Mouse (Mus musculus): ENCODE measurements around the gene Gm42957. TPM values are rescaled to one million over a fixed set of nuclear protein-coding genes. Genes with fewer than 3 reads are reported as not detected.
"Not testable (repeated sequence)": the region's sequence is repeated elsewhere in the genome, so short reads cannot be mapped to it uniquely, and the experiment has no call there.

Gm42957 gene
- polyA plus RNA-seq, 1 experiment from 2014 or later, result 0.04 TPM

- no peaks in the 10 kb centered on the region for H3K36me3 ChIP-seq (ENCODE audit: control insufficient read depth, insufficient read depth, low read length)
- 45% methylated on average over 5 of the region's 5 CpGs for WGBS
- DNase-seq (ENCODE audit: low spot score, missing footprints), result no peak
- H3K9me3 ChIP-seq (ENCODE audit: control insufficient read depth, low read length), result no peaks in the 10 kb centered on the region
- ATAC-seq (ENCODE audit: low FRiP score), result no peak
- H3K4me3 ChIP-seq (ENCODE audit: low read depth, low read length), result peak overlapping the region; percentile 90
- peaks cover 4% of the 10 kb centered on the region; the same call in 1 of the 2 replicates for H3K27me3 ChIP-seq (ENCODE audit: control insufficient read depth, insufficient read depth, low read length)
- H3K4me2 ChIP-seq, result peak overlapping the region; percentile 71
- peak overlapping the region; percentile 88 for H3K9ac ChIP-seq (ENCODE audit: low read length)
- no peak overlapping the region for H3K27ac ChIP-seq (ENCODE audit: low read depth, low read length)
- H3K4me1 ChIP-seq (ENCODE audit: control insufficient read depth, insufficient read depth, low read length), result peaks cover 28% of the 10 kb centered on the region
Observed at GRCm38 (mm10) chr3:96603311-96603710, 32.0 kb upstream of the Gm42957 start.

- H3K27ac ChIP-seq (ENCODE audit: low read depth, low read length); H3K27me3 ChIP-seq (ENCODE audit: control insufficient read depth, insufficient read depth, low read length); DNase-seq (ENCODE audit: low spot score, missing footprints); H3K4me2 ChIP-seq; H3K9ac ChIP-seq (ENCODE audit: low read length); ATAC-seq (ENCODE audit: low FRiP score); H3K9me3 ChIP-seq (ENCODE audit: control insufficient read depth, low read length); H3K4me3 ChIP-seq (ENCODE audit: low read depth, low read length); H3K36me3 ChIP-seq (ENCODE audit: control insufficient read depth, insufficient read depth, low read length): not testable (repeated sequence)
- peaks cover 17% of the 10 kb centered on the region for H3K4me1 ChIP-seq (ENCODE audit: control insufficient read depth, insufficient read depth, low read length)
- WGBS, result 89% methylated on average over 3 of the region's 4 CpGs
Observed at GRCm38 (mm10) chr3:96606007-96606406, 29.3 kb upstream of the Gm42957 start.

GRCm38 (mm10) chr3:96606618-96607017 lies 28.7 kb upstream of the Gm42957 start:
- Histone ChIP-seq H3K36me3 (ENCODE audit: control insufficient read depth, insufficient read depth, low read length) (no peaks in the 10 kb centered on the region), H3K27me3 (ENCODE audit: control insufficient read depth, insufficient read depth, low read length) (no peaks in the 10 kb centered on the region), H3K4me1 (ENCODE audit: control insufficient read depth, insufficient read depth, low read length) (peaks cover 17% of the 10 kb centered on the region), H3K4me2 (no peak overlapping the region), H3K9ac (ENCODE audit: low read length) (no peak overlapping the region), H3K4me3 (ENCODE audit: low read depth, low read length) (no peak overlapping the region), H3K9me3 (ENCODE audit: control insufficient read depth, low read length) (no peaks in the 10 kb centered on the region), H3K27ac (ENCODE audit: low read depth, low read length) (no peak overlapping the region)
- ATAC-seq (ENCODE audit: low FRiP score) (no peak), DNase-seq (ENCODE audit: low spot score, missing footprints) (no peak)
- 88% methylated on average over 4 of the region's 4 CpGs for WGBS

- Histone ChIP-seq H3K9ac (ENCODE audit: low read length) (no peak overlapping the region), H3K27ac (ENCODE audit: low read depth, low read length) (no peak overlapping the region), H3K9me3 (ENCODE audit: control insufficient read depth, low read length) (no peaks in the 10 kb centered on the region), H3K36me3 (ENCODE audit: control insufficient read depth, insufficient read depth, low read length) (peaks cover 8% of the 10 kb centered on the region; the same call in 1 of the 2 replicates), H3K27me3 (ENCODE audit: control insufficient read depth, insufficient read depth, low read length) (no peaks in the 10 kb centered on the region), H3K4me2 (no peak overlapping the region), H3K4me3 (ENCODE audit: low read depth, low read length) (no peak overlapping the region), H3K4me1 (ENCODE audit: control insufficient read depth, insufficient read depth, low read length) (no peaks in the 10 kb centered on the region)
- no peak for ATAC-seq (ENCODE audit: low FRiP score)
- 96% methylated on average over 3 of the region's 3 CpGs for WGBS
- DNase-seq (ENCODE audit: low spot score, missing footprints), result no peak
Observed at GRCm38 (mm10) chr3:96617941-96618340, 17.3 kb upstream of the Gm42957 start.

GRCm38 (mm10) chr3:96623201-96623600 lies 12.1 kb upstream of the Gm42957 start:
- no peak overlapping the region for H3K4me2 ChIP-seq
- 90% methylated on average over 4 of the region's 4 CpGs for WGBS
- no peak overlapping the region for H3K4me3 ChIP-seq (ENCODE audit: low read depth, low read length)
- H3K4me1 ChIP-seq (ENCODE audit: control insufficient read depth, insufficient read depth, low read length), result no peaks in the 10 kb centered on the region
- H3K9ac ChIP-seq (ENCODE audit: low read length), result no peak overlapping the region
- no peak for ATAC-seq (ENCODE audit: low FRiP score)
- no peaks in the 10 kb centered on the region for H3K9me3 ChIP-seq (ENCODE audit: control insufficient read depth, low read length)
- H3K27ac ChIP-seq (ENCODE audit: low read depth, low read length), result no peak overlapping the region
- no peak for DNase-seq (ENCODE audit: low spot score, missing footprints)
- no peaks in the 10 kb centered on the region for H3K27me3 ChIP-seq (ENCODE audit: control insufficient read depth, insufficient read depth, low read length)
- peaks cover 6% of the 10 kb centered on the region for H3K36me3 ChIP-seq (ENCODE audit: control insufficient read depth, insufficient read depth, low read length)

GRCm38 (mm10) chr3:96629729-96630600 lies 5.3 kb upstream of the Gm42957 start, which contains the start of gene Rbm8a:
Gene Rbm8a (plus strand): TSS chr3:96629933.
- peaks cover 14% of the 10 kb centered on the region for H3K4me1 ChIP-seq (ENCODE audit: control insufficient read depth, insufficient read depth, low read length)
- ATAC-seq (ENCODE audit: low FRiP score) (peak; percentile 95), DNase-seq (ENCODE audit: low spot score, missing footprints) (peak; percentile 100)
- H3K27ac ChIP-seq (ENCODE audit: low read depth, low read length), result no peak within 1 kb of the TSS; the same call in 1 of the 2 replicates
- H3K36me3 ChIP-seq (ENCODE audit: control insufficient read depth, insufficient read depth, low read length), result peaks cover 5% of the 10 kb centered on the region; the same call in 1 of the 2 replicates
- H3K4me3 ChIP-seq (ENCODE audit: low read depth, low read length), result peak within 1 kb of the TSS; percentile 74
- H3K9me3 ChIP-seq (ENCODE audit: control insufficient read depth, low read length), result no peaks in the 10 kb centered on the region
- H3K9ac ChIP-seq (ENCODE audit: low read length), result peak within 1 kb of the TSS; percentile 73
- 1% methylated on average over 48 of the region's 48 CpGs for WGBS
- H3K4me2 ChIP-seq, result peak within 1 kb of the TSS; percentile 69
- H3K27me3 ChIP-seq (ENCODE audit: control insufficient read depth, insufficient read depth, low read length), result no peaks in the 10 kb centered on the region

- H3K4me2 ChIP-seq, result no peak overlapping the region
- ATAC-seq (ENCODE audit: low FRiP score) (no peak), DNase-seq (ENCODE audit: low spot score, missing footprints) (no peak)
- peaks cover 16% of the 10 kb centered on the region for H3K4me1 ChIP-seq (ENCODE audit: control insufficient read depth, insufficient read depth, low read length)
- no peak overlapping the region for H3K9ac ChIP-seq (ENCODE audit: low read length)
- peaks cover 5% of the 10 kb centered on the region; the same call in 1 of the 2 replicates for H3K36me3 ChIP-seq (ENCODE audit: control insufficient read depth, insufficient read depth, low read length)
- no peak overlapping the region for H3K4me3 ChIP-seq (ENCODE audit: low read depth, low read length)
- no peaks in the 10 kb centered on the region for H3K27me3 ChIP-seq (ENCODE audit: control insufficient read depth, insufficient read depth, low read length)
- H3K9me3 ChIP-seq (ENCODE audit: control insufficient read depth, low read length), result no peaks in the 10 kb centered on the region
- H3K27ac ChIP-seq (ENCODE audit: low read depth, low read length), result no peak overlapping the region
Observed at GRCm38 (mm10) chr3:96632058-96632457, 3.2 kb upstream of the Gm42957 start.

GRCm38 (mm10) chr3:96634015-96634414 lies 1.3 kb upstream of the Gm42957 start:
- H3K4me3 ChIP-seq (ENCODE audit: low read depth, low read length), result no peak overlapping the region
- H3K36me3 ChIP-seq (ENCODE audit: control insufficient read depth, insufficient read depth, low read length), result peaks cover 5% of the 10 kb centered on the region; the same call in 1 of the 2 replicates
- DNase-seq (ENCODE audit: low spot score, missing footprints) (no peak), ATAC-seq (ENCODE audit: low FRiP score) (no peak)
- no peak overlapping the region for H3K9ac ChIP-seq (ENCODE audit: low read length)
- H3K27me3 ChIP-seq (ENCODE audit: control insufficient read depth, insufficient read depth, low read length), result no peaks in the 10 kb centered on the region
- H3K9me3 ChIP-seq (ENCODE audit: control insufficient read depth, low read length), result no peaks in the 10 kb centered on the region
- no peak overlapping the region for H3K4me2 ChIP-seq
- peaks cover 14% of the 10 kb centered on the region for H3K4me1 ChIP-seq (ENCODE audit: control insufficient read depth, insufficient read depth, low read length)
- H3K27ac ChIP-seq (ENCODE audit: low read depth, low read length), result no peak overlapping the region
- WGBS, result 63% methylated on average over 1 of the region's 1 CpGs

GRCm38 (mm10) chr3:96635906-96636305 lies 632 bp downstream of the Gm42957 start:
- Histone ChIP-seq H3K9ac (ENCODE audit: low read length) (peak overlapping the region; percentile 80), H3K4me3 (ENCODE audit: low read depth, low read length) (peak overlapping the region; percentile 56), H3K27me3 (ENCODE audit: control insufficient read depth, insufficient read depth, low read length) (no peaks in the 10 kb centered on the region), H3K4me2 (peak overlapping the region; percentile 88), H3K4me1 (ENCODE audit: control insufficient read depth, insufficient read depth, low read length) (peaks cover 6% of the 10 kb centered on the region), H3K9me3 (ENCODE audit: control insufficient read depth, low read length) (no peaks in the 10 kb centered on the region), H3K27ac (ENCODE audit: low read depth, low read length) (no peak overlapping the region; the same call in 1 of the 2 replicates), H3K36me3 (ENCODE audit: control insufficient read depth, insufficient read depth, low read length) (peaks cover 7% of the 10 kb centered on the region; the same call in 1 of the 2 replicates)
- 13% methylated on average over 15 of the region's 15 CpGs for WGBS
- ATAC-seq (ENCODE audit: low FRiP score), result no peak
- DNase-seq (ENCODE audit: low spot score, missing footprints), result no peak

All from midbrain, embryonic 11.5 days (tissue).